Mouse (Mus musculus): Measurements from ENCODE around the gene Rhpn2. TPM values are rescaled to one million over a fixed set of nuclear protein-coding genes. Genes with fewer than 3 reads are reported as not detected.

The Rhpn2 gene
- total RNA-seq, 1 experiment from 2014 or later = 1.9 TPM

- no peak for ATAC-seq (ENCODE audit: extremely low read depth, insufficient number of reproducible peaks, low FRiP score, poor library complexity, severe bottlenecking)
Measured at GRCm38 (mm10) chr7:35342498-35342897, 8.5 kb downstream of the Rhpn2 start.

- no peak for ATAC-seq (ENCODE audit: extremely low read depth, insufficient number of reproducible peaks, low FRiP score, poor library complexity, severe bottlenecking)
Measured at GRCm38 (mm10) chr7:35344785-35345330, 10.9 kb downstream of the Rhpn2 start.

- ATAC-seq (ENCODE audit: extremely low read depth, insufficient number of reproducible peaks, low FRiP score, poor library complexity, severe bottlenecking) = no peak
Measured at GRCm38 (mm10) chr7:35347918-35348700, 14.1 kb downstream of the Rhpn2 start.

- no peak for ATAC-seq (ENCODE audit: extremely low read depth, insufficient number of reproducible peaks, low FRiP score, poor library complexity, severe bottlenecking)
Measured at GRCm38 (mm10) chr7:35349022-35349421, 15.1 kb downstream of the Rhpn2 start.

- ATAC-seq (ENCODE audit: extremely low read depth, insufficient number of reproducible peaks, low FRiP score, poor library complexity, severe bottlenecking) = no peak
Measured at GRCm38 (mm10) chr7:35349886-35350684, 16.1 kb downstream of the Rhpn2 start.

GRCm38 (mm10) chr7:35351155-35351554 lies 17.2 kb downstream of the Rhpn2 start:
- ATAC-seq (ENCODE audit: extremely low read depth, insufficient number of reproducible peaks, low FRiP score, poor library complexity, severe bottlenecking) = no peak

GRCm38 (mm10) chr7:35353306-35353705 lies 19.3 kb downstream of the Rhpn2 start:
- no peak for ATAC-seq (ENCODE audit: extremely low read depth, insufficient number of reproducible peaks, low FRiP score, poor library complexity, severe bottlenecking)

- ATAC-seq (ENCODE audit: extremely low read depth, insufficient number of reproducible peaks, low FRiP score, poor library complexity, severe bottlenecking) = no peak
Measured at GRCm38 (mm10) chr7:35355303-35355872, 21.4 kb downstream of the Rhpn2 start.

- ATAC-seq (ENCODE audit: extremely low read depth, insufficient number of reproducible peaks, low FRiP score, poor library complexity, severe bottlenecking) = no peak
Measured at GRCm38 (mm10) chr7:35357621-35358020, 23.7 kb downstream of the Rhpn2 start.

- no peak for ATAC-seq (ENCODE audit: extremely low read depth, insufficient number of reproducible peaks, low FRiP score, poor library complexity, severe bottlenecking)
Measured at GRCm38 (mm10) chr7:35362253-35362652, 28.3 kb downstream of the Rhpn2 start.

- ATAC-seq (ENCODE audit: extremely low read depth, insufficient number of reproducible peaks, low FRiP score, poor library complexity, severe bottlenecking) = no peak
Measured at GRCm38 (mm10) chr7:35362868-35363267, 28.9 kb downstream of the Rhpn2 start.

- ATAC-seq (ENCODE audit: extremely low read depth, insufficient number of reproducible peaks, low FRiP score, poor library complexity, severe bottlenecking) = no peak
Measured at GRCm38 (mm10) chr7:35365161-35365910, 31.4 kb downstream of the Rhpn2 start.

- no peak for ATAC-seq (ENCODE audit: extremely low read depth, insufficient number of reproducible peaks, low FRiP score, poor library complexity, severe bottlenecking)
Measured at GRCm38 (mm10) chr7:35371096-35371495, 37.1 kb downstream of the Rhpn2 start.

GRCm38 (mm10) chr7:35372483-35373017 lies 38.6 kb downstream of the Rhpn2 start:
- no peak for ATAC-seq (ENCODE audit: extremely low read depth, insufficient number of reproducible peaks, low FRiP score, poor library complexity, severe bottlenecking)

- no peak for ATAC-seq (ENCODE audit: extremely low read depth, insufficient number of reproducible peaks, low FRiP score, poor library complexity, severe bottlenecking)
Measured at GRCm38 (mm10) chr7:35373146-35373989, 39.4 kb downstream of the Rhpn2 start.

- no peak for ATAC-seq (ENCODE audit: extremely low read depth, insufficient number of reproducible peaks, low FRiP score, poor library complexity, severe bottlenecking)
Measured at GRCm38 (mm10) chr7:35374265-35374664, 40.3 kb downstream of the Rhpn2 start.

- ATAC-seq (ENCODE audit: extremely low read depth, insufficient number of reproducible peaks, low FRiP score, poor library complexity, severe bottlenecking) = no peak
Measured at GRCm38 (mm10) chr7:35376623-35377022, 42.7 kb downstream of the Rhpn2 start.
